8 mouse cellular contexts compared by ENCODE assay signal in genomic region chr17:88441432-88442174, GRCm38 (mm10). TPM values are rescaled to one million over a fixed set of nuclear protein-coding genes. Genes with fewer than 3 reads are reported as not detected.
DNase-seq lines count a peak whose midpoint lies in the region; ATAC-seq lines count a peak whose summit lies in the region.

No protein-coding gene starts in this region.

- H3K9ac ChIP-seq in hindbrain, embryonic 15.5 days: peak overlapping the region; percentile 60

- ATAC-seq in hindbrain, embryonic 15.5 days (ENCODE audit: low FRiP score, low read depth): peak; percentile 64

- H3K4me2 ChIP-seq in hindbrain, embryonic 15.5 days: peak overlapping the region; percentile 87

- no peaks in the 10 kb centered on the region for H3K9me3 ChIP-seq in hindbrain, embryonic 15.5 days

- H3K27ac ChIP-seq in hindbrain, embryonic 15.5 days (replicated peaks): peak overlapping the region; percentile 87
- peak overlapping the region; percentile 77 for H3K27ac ChIP-seq in macrophage

- peak; percentile 91 for DNase-seq in R1 (ENCODE audit: low read depth, low spot score)
- peak; percentile 82 to 85 for DNase-seq in cerebellum, postnatal 14 days
- peak; percentile 40 to 48 for DNase-seq in frontal cortex, postnatal 36 days (ENCODE audit: low spot score in 2 of 2)
- DNase-seq in left cerebral cortex, adult 18-20 months (ENCODE audit: low spot score in 2 of 2): peak; percentile 19 to 40
- DNase-seq in right cerebral cortex, postnatal 10 days (ENCODE audit: low spot score in 2 of 2): peak; percentile 59 to 61
- peak; percentile 61 to 64 for DNase-seq in urinary bladder, postnatal 36 days (ENCODE audit: low spot score in 2 of 2)

- H3K27me3 ChIP-seq in hindbrain, embryonic 15.5 days: no peaks in the 10 kb centered on the region

- peaks cover 51% of the 10 kb centered on the region for H3K79me2 ChIP-seq in macrophage (ENCODE audit: inconsistent target)

- peaks cover 8% of the 10 kb centered on the region for H3K4me1 ChIP-seq in hindbrain, embryonic 15.5 days (replicated peaks)

- H3K4me3 ChIP-seq in hindbrain, embryonic 15.5 days: peak overlapping the region; percentile 72
- peak overlapping the region; percentile 72 for H3K4me3 ChIP-seq in macrophage (ENCODE audit: inconsistent target)

- no peaks in the 10 kb centered on the region for H3K36me3 ChIP-seq in hindbrain, embryonic 15.5 days
- no peaks in the 10 kb centered on the region for H3K36me3 ChIP-seq in macrophage (ENCODE audit: inconsistent target)

- under 1% methylated on average over 48 of the region's 48 CpGs for WGBS in hindbrain, embryonic 15.5 days
- WGBS in macrophage (ENCODE audit: missing documents): 0% methylated on average over 43 of the region's 48 CpGs

RNA-seq across cellular contexts. Expression of gene Foxn2, which starts 1.1 kb away (rescaled TPM):
- 8.5 TPM in 2 replicates for polyA plus RNA-seq in hindbrain, embryonic 15.5 days (2015; fragmentation: Nextera tagmentation; extraction: Ambion mirVana)
- 10 to 100 TPM; 15.4 to 16.0 TPM for total RNA-seq in left cerebral cortex, adult 18-20 months (2021)
- total RNA-seq in macrophage (2018; cell fraction: chromatin; rRNA removed): 100 to 1,000 TPM in 6 of 26 experiments, 10 to 100 TPM in 20; 39.4 to 161 (median 73.4) TPM
- total RNA-seq in macrophage (2018; cell fraction: cytosol; rRNA removed): 10 to 100 TPM; 20.5 to 51.2 (median 32.9) TPM
- total RNA-seq in macrophage (2018; cell fraction: nucleus; rRNA removed): 100 to 1,000 TPM in 2 of 26 experiments, 10 to 100 TPM in 24; 44.0 to 110 (median 74.3) TPM
- polyA plus RNA-seq in macrophage (2018): 16.4 to 21.5 TPM (median 17.1 TPM) in 3 replicates

Comparison
In these comparisons a context has a peak if more than half of its experiments do, and no peak if none do; other contexts are left out.
1. Peak in every context shown above with its lines: DNase-seq, ATAC-seq, H3K4me3 ChIP-seq and H3K27ac ChIP-seq.
2. DNase-seq: peak in every context shown above with its lines; median percentile 91 in R1; 84 in cerebellum, postnatal 14 days; 62 in urinary bladder, postnatal 36 days; 60 in right cerebral cortex, postnatal 10 days; 44 in frontal cortex, postnatal 36 days; 30 in left cerebral cortex, adult 18-20 months.